Mouse (Mus musculus): Measurements from ENCODE around the gene Gckr. TPM values are rescaled to one million over a fixed set of nuclear protein-coding genes. Genes with fewer than 3 reads are reported as not detected.

Gckr gene
- polyA plus RNA-seq, 1 experiment from 2014 or later = 0.48 TPM

GRCm38 (mm10) chr5:31297981-31298380, 738 bp downstream of the Gckr start:
- H3K4me3 ChIP-seq (ENCODE audit: low read depth, low read length) = no peak overlapping the region

DNA sequence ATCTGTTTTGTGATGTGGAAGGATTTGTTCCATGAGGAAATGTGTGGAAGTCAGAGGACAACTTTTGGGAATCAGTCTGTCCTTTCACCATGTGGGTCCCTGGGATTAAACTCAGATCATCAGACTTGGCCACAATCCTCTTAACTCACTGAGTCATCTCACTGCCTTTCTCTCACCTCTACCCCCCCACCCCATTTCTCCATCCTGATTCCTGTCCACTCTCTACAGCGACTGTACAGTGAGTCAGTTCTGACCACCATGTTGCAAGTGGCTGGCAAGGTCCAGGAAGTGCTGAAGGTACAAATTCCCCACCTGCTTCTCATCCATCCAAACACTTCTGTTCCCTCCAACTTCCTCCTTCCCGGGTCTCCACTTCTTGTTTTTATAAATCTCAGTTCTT, 1.2 kb downstream of the Gckr start:
- no peaks in the 10 kb centered on the region for H3K36me3 ChIP-seq (replicated peaks; ENCODE audit: control insufficient read depth, insufficient read depth, low read depth, low read length)
- no peak overlapping the region for H3K4me2 ChIP-seq (ENCODE audit: low read depth, low read length)
- H3K4me1 ChIP-seq (ENCODE audit: control insufficient read depth, insufficient read depth, low read length) = no peaks in the 10 kb centered on the region
- WGBS = 50% methylated on average over 2 of the region's 2 CpGs
- DNase-seq (ENCODE audit: low spot score) (no peak), ATAC-seq (replicated peaks; ENCODE audit: insufficient number of reproducible peaks, low FRiP score, low TSS enrichment, low read depth) (no peak)
- H3K4me3 ChIP-seq (ENCODE audit: low read depth, low read length) = no peak overlapping the region
- no peaks in the 10 kb centered on the region for H3K27me3 ChIP-seq (ENCODE audit: control insufficient read depth, insufficient read depth, low read length)
- H3K9me3 ChIP-seq (replicated peaks; ENCODE audit: control insufficient read depth, low read length) = no peaks in the 10 kb centered on the region
- H3K9ac ChIP-seq (replicated peaks; ENCODE audit: low read length) = no peak overlapping the region
- no peak overlapping the region for H3K27ac ChIP-seq (replicated peaks; ENCODE audit: low read depth, low read length)

More at GRCm38 (mm10) chr5:31297981-31298380, 738 bp downstream of the Gckr start:
- Histone ChIP-seq H3K9me3 (replicated peaks; ENCODE audit: control insufficient read depth, low read length) (no peaks in the 10 kb centered on the region), H3K27ac (replicated peaks; ENCODE audit: low read depth, low read length) (no peak overlapping the region), H3K4me2 (ENCODE audit: low read depth, low read length) (no peak overlapping the region), H3K9ac (replicated peaks; ENCODE audit: low read length) (no peak overlapping the region), H3K4me1 (ENCODE audit: control insufficient read depth, insufficient read depth, low read length) (no peaks in the 10 kb centered on the region), H3K27me3 (ENCODE audit: control insufficient read depth, insufficient read depth, low read length) (no peaks in the 10 kb centered on the region), H3K36me3 (replicated peaks; ENCODE audit: control insufficient read depth, insufficient read depth, low read depth, low read length) (no peaks in the 10 kb centered on the region)
- 78% methylated on average over 3 of the region's 3 CpGs for WGBS
- DNase-seq (ENCODE audit: low spot score) (no peak), ATAC-seq (replicated peaks; ENCODE audit: insufficient number of reproducible peaks, low FRiP score, low TSS enrichment, low read depth) (no peak)

- no peak overlapping the region for H3K4me2 ChIP-seq (ENCODE audit: low read depth, low read length)
- H3K36me3 ChIP-seq (replicated peaks; ENCODE audit: control insufficient read depth, insufficient read depth, low read depth, low read length) = no peaks in the 10 kb centered on the region
- H3K4me3 ChIP-seq (ENCODE audit: low read depth, low read length) = no peak overlapping the region
- WGBS = 78% methylated on average over 8 of the region's 8 CpGs
- no peak for DNase-seq (ENCODE audit: low spot score)
- no peak overlapping the region for H3K27ac ChIP-seq (replicated peaks; ENCODE audit: low read depth, low read length)
- H3K9ac ChIP-seq (replicated peaks; ENCODE audit: low read length) = no peak overlapping the region
- no peaks in the 10 kb centered on the region for H3K27me3 ChIP-seq (ENCODE audit: control insufficient read depth, insufficient read depth, low read length)
- H3K9me3 ChIP-seq (replicated peaks; ENCODE audit: control insufficient read depth, low read length) = no peaks in the 10 kb centered on the region
- no peak for ATAC-seq (replicated peaks; ENCODE audit: insufficient number of reproducible peaks, low FRiP score, low TSS enrichment, low read depth)
- no peaks in the 10 kb centered on the region for H3K4me1 ChIP-seq (ENCODE audit: control insufficient read depth, insufficient read depth, low read length)
Observed at GRCm38 (mm10) chr5:31301866-31302265, 4.6 kb downstream of the Gckr start.

DNA sequence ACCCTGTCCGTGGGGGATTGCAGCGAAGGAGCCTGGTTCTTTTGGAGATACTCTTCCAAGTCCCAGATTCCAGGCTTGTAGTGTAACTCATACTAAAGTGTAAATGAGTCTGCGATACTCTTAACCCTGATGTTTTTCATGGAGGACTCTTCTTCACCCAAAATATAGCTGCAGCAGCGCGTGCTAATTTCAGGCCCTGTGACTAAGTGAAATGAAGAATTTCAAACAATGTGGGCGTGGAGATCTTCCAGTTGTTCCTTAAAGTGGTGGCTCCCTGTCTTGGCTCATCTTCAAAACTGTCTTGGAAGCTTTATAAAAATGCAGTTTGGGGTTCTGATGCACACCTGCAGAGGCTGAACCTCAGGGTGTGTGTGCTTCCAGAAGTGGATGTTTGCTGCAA, 5.8 kb downstream of the Gckr start:
- Histone ChIP-seq H3K36me3 (replicated peaks; ENCODE audit: control insufficient read depth, insufficient read depth, low read depth, low read length) (no peaks in the 10 kb centered on the region), H3K4me3 (ENCODE audit: low read depth, low read length) (no peak overlapping the region), H3K4me1 (ENCODE audit: control insufficient read depth, insufficient read depth, low read length) (no peaks in the 10 kb centered on the region), H3K27me3 (ENCODE audit: control insufficient read depth, insufficient read depth, low read length) (no peaks in the 10 kb centered on the region), H3K9ac (replicated peaks; ENCODE audit: low read length) (no peak overlapping the region), H3K9me3 (replicated peaks; ENCODE audit: control insufficient read depth, low read length) (no peaks in the 10 kb centered on the region), H3K27ac (replicated peaks; ENCODE audit: low read depth, low read length) (no peak overlapping the region), H3K4me2 (ENCODE audit: low read depth, low read length) (no peak overlapping the region)
- ATAC-seq (replicated peaks; ENCODE audit: insufficient number of reproducible peaks, low FRiP score, low TSS enrichment, low read depth) = no peak
- no peak for DNase-seq (ENCODE audit: low spot score)
- 85% methylated on average over 6 of the region's 6 CpGs for WGBS

DNA sequence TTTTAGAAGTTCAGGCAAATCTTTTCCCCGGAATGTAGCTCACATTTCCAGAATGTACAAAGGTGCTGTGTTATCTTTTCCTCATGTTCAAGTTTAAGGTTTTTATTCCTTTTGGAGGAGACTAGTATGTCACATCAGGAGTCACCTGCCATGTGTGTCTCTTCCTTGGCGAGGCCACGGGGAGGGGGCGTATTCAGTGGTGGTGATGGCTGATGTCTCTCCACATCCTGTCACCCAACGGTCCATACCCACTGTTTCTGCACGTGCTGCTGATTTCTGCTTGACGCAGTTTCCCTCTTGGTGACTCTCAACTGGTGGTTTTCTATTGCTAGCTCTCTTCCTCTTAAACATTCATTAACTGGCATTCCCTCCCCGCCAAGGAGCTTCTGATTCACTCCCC, 15.6 kb downstream of the Gckr start:
- Histone ChIP-seq H3K36me3 (replicated peaks; ENCODE audit: control insufficient read depth, insufficient read depth, low read depth, low read length) (no peaks in the 10 kb centered on the region), H3K9me3 (replicated peaks; ENCODE audit: control insufficient read depth, low read length) (no peaks in the 10 kb centered on the region), H3K27ac (replicated peaks; ENCODE audit: low read depth, low read length) (no peak overlapping the region), H3K9ac (replicated peaks; ENCODE audit: low read length) (no peak overlapping the region), H3K27me3 (ENCODE audit: control insufficient read depth, insufficient read depth, low read length) (no peaks in the 10 kb centered on the region), H3K4me3 (ENCODE audit: low read depth, low read length) (no peak overlapping the region), H3K4me2 (ENCODE audit: low read depth, low read length) (no peak overlapping the region), H3K4me1 (ENCODE audit: control insufficient read depth, insufficient read depth, low read length) (no peaks in the 10 kb centered on the region)
- DNase-seq (ENCODE audit: low spot score) = no peak
- ATAC-seq (replicated peaks; ENCODE audit: insufficient number of reproducible peaks, low FRiP score, low TSS enrichment, low read depth) = no peak
- WGBS = 90% methylated on average over 8 of the region's 8 CpGs

DNA sequence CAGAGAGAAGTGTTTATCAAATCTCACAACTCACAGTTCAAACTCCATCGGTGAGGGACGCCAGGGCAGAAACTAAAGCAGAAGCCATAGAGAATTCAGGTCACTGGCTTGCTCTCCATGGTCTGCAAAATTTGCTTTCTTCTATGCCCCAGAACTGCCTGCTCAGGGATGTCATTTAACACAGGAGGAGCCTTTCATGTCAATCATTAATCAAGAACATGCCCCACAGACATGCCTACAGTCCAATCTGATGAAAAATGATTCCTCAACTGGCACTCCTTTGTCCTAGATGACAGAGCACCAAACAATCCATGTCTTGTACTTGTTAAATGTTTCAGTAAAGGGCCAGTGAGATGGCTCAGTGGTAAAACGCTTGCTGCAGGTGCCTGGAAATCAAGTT, 25.5 kb downstream of the Gckr start:
- H3K4me3 ChIP-seq (ENCODE audit: low read depth, low read length) = no peak overlapping the region
- DNase-seq (ENCODE audit: low spot score) = no peak
- no peaks in the 10 kb centered on the region for H3K9me3 ChIP-seq (replicated peaks; ENCODE audit: control insufficient read depth, low read length)
- no peaks in the 10 kb centered on the region for H3K36me3 ChIP-seq (replicated peaks; ENCODE audit: control insufficient read depth, insufficient read depth, low read depth, low read length)
- no peaks in the 10 kb centered on the region for H3K27me3 ChIP-seq (ENCODE audit: control insufficient read depth, insufficient read depth, low read length)
- H3K9ac ChIP-seq (replicated peaks; ENCODE audit: low read length) = no peak overlapping the region
- H3K4me1 ChIP-seq (ENCODE audit: control insufficient read depth, insufficient read depth, low read length) = no peaks in the 10 kb centered on the region
- 90% methylated on average over 3 of the region's 3 CpGs for WGBS
- H3K4me2 ChIP-seq (ENCODE audit: low read depth, low read length) = no peak overlapping the region
- no peak for ATAC-seq (replicated peaks; ENCODE audit: insufficient number of reproducible peaks, low FRiP score, low TSS enrichment, low read depth)
- no peak overlapping the region for H3K27ac ChIP-seq (replicated peaks; ENCODE audit: low read depth, low read length)

- DNase-seq (ENCODE audit: low spot score) = no peak
- 69% methylated on average over 3 of the region's 3 CpGs for WGBS
- Histone ChIP-seq H3K9me3 (replicated peaks; ENCODE audit: control insufficient read depth, low read length) (no peaks in the 10 kb centered on the region), H3K9ac (replicated peaks; ENCODE audit: low read length) (no peak overlapping the region), H3K27ac (replicated peaks; ENCODE audit: low read depth, low read length) (no peak overlapping the region), H3K4me1 (ENCODE audit: control insufficient read depth, insufficient read depth, low read length) (no peaks in the 10 kb centered on the region), H3K4me3 (ENCODE audit: low read depth, low read length) (no peak overlapping the region), H3K36me3 (replicated peaks; ENCODE audit: control insufficient read depth, insufficient read depth, low read depth, low read length) (no peaks in the 10 kb centered on the region), H3K27me3 (ENCODE audit: control insufficient read depth, insufficient read depth, low read length) (no peaks in the 10 kb centered on the region), H3K4me2 (ENCODE audit: low read depth, low read length) (no peak overlapping the region)
- ATAC-seq (replicated peaks; ENCODE audit: insufficient number of reproducible peaks, low FRiP score, low TSS enrichment, low read depth) = no peak
Observed at GRCm38 (mm10) chr5:31324085-31324484, 26.8 kb downstream of the Gckr start.

DNA sequence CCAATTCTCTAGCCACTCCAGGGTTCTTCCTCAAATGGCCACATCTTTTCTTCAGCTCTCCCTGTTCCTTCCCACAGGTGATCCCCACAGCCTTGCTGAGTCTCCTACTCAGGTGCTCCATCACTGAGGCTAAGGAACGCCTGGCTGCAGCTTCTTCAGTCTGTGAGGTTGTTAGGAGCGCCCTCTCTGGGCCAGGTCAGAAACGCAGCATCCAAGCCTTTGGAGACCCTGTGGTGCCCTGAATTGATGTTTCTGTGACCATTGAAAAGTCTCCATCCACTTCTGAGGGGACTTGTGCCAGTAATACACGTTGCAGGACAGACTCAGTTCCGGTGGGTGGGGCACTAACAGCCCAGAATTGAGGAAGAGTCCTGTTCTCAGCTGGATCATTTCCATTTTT, 29.6 kb downstream of the Gckr start:
- no peak overlapping the region for H3K27ac ChIP-seq (replicated peaks; ENCODE audit: low read depth, low read length)
- no peaks in the 10 kb centered on the region for H3K4me1 ChIP-seq (ENCODE audit: control insufficient read depth, insufficient read depth, low read length)
- H3K27me3 ChIP-seq (ENCODE audit: control insufficient read depth, insufficient read depth, low read length) = no peaks in the 10 kb centered on the region
- no peak for ATAC-seq (replicated peaks; ENCODE audit: insufficient number of reproducible peaks, low FRiP score, low TSS enrichment, low read depth)
- no peak overlapping the region for H3K4me2 ChIP-seq (ENCODE audit: low read depth, low read length)
- no peaks in the 10 kb centered on the region for H3K36me3 ChIP-seq (replicated peaks; ENCODE audit: control insufficient read depth, insufficient read depth, low read depth, low read length)
- H3K9me3 ChIP-seq (replicated peaks; ENCODE audit: control insufficient read depth, low read length) = no peaks in the 10 kb centered on the region
- no peak overlapping the region for H3K9ac ChIP-seq (replicated peaks; ENCODE audit: low read length)
- WGBS = 14% methylated on average over 5 of the region's 5 CpGs
- peak; percentile 18 for DNase-seq (ENCODE audit: low spot score)
- H3K4me3 ChIP-seq (ENCODE audit: low read depth, low read length) = no peak overlapping the region
